Mouse (Mus musculus) frontal cortex, postnatal 36 days (tissue): ENCODE measurements at regions not wholly inside any gene's neighbourhood (a gene's known extent, or its start where the extent isn't known, plus 50 kb on each side); places are given as distances from the start of the nearest gene placed in this dataset.

Source experiments
- DNase-seq, 2 experiments: peaks; one replicate each; pipeline ENCODE4 v3.0.0; 2022; ENCODE audit warnings: low spot score in 2 of 2

GRCm38 (mm10) chr13:44238308-44238707, 453.7 kb downstream of the Cd83 start:
- peak; percentile 32 to 55 for DNase-seq

DNA sequence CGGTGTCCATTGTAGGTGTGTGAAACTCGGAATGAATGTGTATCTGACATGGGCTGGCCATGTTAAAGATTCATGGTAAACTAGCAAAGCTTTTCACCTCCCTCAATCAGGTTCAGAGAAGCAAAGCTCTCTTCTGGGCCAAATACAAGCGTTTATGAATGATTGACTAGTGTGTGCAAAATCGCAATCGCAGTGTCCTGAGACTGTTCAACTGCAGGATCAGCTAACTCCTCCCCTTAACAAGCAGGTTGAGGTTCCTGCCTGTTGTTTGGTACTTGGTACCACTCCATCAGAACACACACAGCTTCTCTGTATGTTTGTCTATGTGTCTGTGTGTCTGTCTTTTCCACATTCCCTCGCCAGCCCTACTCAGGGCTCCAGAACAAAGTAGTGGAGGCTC, 458.6 kb downstream of the Cd83 start:
- no peak for DNase-seq

GRCm38 (mm10) chr13:44246714-44247251, 462.2 kb downstream of the Cd83 start:
- DNase-seq, result no peak

DNA sequence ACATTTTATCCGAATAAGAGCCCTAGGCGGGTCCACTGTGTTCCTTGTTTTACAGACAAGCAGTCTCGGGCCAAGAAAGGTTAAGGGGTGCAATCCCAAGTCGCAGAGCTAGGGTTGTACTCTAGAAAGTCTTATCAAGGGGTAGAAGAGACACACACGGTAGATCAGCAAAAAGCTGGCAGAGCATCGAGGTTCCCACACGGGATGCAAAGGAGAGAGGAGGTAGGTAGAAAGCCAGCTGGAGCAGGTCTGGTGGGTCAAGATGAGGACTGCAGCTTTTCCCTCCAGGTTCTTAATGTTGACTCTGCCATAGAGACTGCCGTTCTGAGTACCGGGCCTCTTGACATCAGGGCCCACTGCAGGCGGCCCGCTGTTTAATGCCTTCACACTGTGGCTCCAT, 463.3 kb downstream of the Cd83 start:
- no peak for DNase-seq

- peak in 1 of 2 experiments; percentile 13 for DNase-seq
Measured at GRCm38 (mm10) chr13:44248401-44248800, 463.8 kb downstream of the Cd83 start.

- DNase-seq, result no peak
Measured at GRCm38 (mm10) chr13:44249119-44249518, 464.5 kb downstream of the Cd83 start.

GRCm38 (mm10) chr13:44250474-44251201, 466.1 kb downstream of the Cd83 start:
- no peak for DNase-seq

DNA sequence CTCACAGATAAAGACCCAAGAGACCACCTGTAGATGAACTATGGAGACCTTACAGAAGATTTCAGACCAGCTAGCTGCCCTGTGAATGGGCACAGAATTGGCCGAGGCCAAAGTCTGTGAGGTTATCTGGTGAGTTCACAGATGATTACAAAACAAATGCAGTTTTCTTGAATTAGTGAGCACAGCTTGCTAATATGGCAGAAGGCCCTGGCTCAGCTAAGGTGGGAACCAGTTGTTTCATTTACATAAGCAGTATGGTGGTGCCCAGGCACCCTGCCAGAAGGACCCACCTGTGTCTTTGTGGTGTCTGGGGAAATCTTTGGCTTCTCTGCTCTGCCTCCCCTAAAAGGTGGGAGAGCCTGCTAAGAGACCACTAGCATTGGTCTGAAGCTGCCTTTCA, 466.9 kb downstream of the Cd83 start:
- no peak for DNase-seq

DNA sequence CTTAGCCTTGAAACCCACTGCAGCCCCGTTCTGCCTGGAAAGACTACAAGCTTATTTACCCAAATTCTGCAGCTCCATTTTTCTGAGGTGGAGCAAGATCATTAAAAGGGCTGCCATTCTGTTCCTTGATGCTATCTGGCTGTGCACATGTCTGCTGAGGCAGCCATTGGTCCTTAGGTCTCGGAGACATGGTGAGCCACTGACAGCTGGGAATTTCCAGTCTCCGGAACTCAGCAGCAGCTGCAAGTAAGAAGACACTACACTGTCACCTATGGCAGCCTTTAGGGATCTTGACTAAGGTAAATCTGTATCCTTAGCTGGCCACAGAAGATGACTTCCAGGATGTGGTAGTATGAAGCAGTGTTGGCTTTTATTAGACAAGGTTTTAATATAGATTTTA, 467.9 kb downstream of the Cd83 start:
- no peak for DNase-seq

- DNase-seq, result no peak
Measured at GRCm38 (mm10) chr13:44258422-44258821, 470.9 kb upstream of the Jarid2 start.

GRCm38 (mm10) chr13:44260039-44260438, 469.2 kb upstream of the Jarid2 start:
- no peak for DNase-seq

DNA sequence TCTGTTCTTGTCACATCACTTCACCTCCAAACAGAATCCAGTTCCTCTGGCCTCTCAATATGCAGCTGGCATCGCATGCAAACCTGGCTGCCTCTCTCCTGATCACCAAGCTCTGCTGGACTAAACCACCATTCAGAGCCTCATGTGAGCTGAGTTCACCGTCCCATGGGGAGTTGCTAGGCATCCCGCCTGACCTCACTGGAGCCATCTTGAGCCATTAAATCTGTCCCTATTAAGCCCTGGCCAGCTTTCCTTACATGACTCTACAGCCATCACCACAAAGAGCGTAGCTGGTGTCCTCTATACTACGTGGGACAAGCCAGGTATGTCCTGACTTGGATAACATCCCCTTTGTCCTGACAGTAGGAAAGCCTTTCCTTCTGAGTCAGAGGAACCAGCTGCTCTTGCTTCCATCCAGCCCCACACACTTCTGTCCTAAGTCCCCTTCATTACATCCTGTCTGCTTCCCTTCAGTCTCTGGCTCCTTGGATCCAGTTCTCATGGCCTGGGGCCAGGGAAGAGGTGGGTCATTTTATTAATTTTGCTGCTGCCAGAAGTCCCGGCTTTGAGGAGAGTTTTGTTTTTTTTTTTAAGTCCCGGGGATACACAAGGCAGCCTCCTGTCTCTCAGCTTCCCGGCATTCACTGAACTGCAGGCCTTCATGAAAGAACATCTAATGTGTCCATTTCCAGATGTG, 468.5 kb upstream of the Jarid2 start:
- DNase-seq, result no peak

DNA sequence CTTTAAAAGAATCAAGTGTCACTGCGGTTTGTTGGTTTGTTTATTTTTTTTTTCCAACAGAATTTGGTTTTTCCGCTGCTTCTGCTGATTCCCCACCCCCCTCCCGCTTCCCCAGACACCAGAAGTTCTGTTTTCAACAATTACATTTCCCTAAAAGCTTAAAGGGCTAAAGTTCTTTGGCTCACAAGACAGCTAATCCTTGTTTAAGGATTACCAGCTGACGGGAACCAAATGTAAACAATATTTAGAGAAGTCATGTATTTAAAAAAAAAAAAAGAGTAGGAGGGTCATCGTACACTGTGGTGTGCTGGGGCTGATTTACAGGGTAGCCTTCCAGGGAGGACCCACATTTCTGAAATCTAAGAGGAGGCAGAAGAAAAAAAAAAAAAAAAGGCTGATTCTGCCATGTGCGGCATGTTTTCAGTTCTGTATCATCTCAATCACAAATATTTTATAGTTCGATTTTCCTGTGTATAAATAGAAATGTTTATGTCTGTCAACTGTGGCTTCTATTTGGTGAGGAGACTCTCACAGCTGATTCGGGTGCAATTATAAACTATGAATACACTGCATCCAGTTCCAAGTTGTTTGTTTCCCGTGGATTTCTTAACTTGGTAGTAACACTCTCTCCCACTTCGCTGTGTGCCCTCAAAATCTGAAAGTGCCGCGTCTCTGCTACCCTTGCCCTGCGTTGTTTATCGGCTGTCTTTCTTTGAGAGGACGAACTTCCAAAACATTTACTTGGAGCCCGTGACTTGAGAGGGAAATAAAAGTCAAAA, 456.3 kb upstream of the Jarid2 start:
- no peak for DNase-seq

GRCm38 (mm10) chr13:44277952-44278351, 451.3 kb upstream of the Jarid2 start:
- DNase-seq, result no peak

GRCm38 (mm10) chr13:44279036-44279435, 450.2 kb upstream of the Jarid2 start:
- no peak for DNase-seq

DNA sequence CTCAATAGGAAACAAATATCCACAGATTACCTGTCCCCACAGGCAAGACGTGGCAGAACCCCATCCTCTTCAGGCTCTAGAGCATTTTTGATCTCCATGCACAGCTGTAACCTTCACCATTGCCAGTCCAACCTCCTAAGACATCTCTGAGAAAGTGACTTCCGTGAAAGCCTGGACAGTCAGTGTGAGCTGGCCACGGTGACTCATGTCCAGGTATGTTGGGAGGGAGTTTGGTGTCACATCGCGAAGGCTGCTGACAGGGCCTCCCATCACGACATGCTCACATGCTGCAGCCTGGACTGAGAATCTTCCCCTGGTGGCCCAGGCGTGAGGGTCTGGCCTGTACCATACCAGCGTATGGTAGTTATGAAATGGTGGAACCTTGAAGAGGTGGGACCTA, 449.0 kb upstream of the Jarid2 start:
- no peak for DNase-seq

GRCm38 (mm10) chr13:44281796-44282195, 447.5 kb upstream of the Jarid2 start:
- no peak for DNase-seq

- DNase-seq, result no peak
Measured at GRCm38 (mm10) chr13:44282306-44282705, 447.0 kb upstream of the Jarid2 start.

DNA sequence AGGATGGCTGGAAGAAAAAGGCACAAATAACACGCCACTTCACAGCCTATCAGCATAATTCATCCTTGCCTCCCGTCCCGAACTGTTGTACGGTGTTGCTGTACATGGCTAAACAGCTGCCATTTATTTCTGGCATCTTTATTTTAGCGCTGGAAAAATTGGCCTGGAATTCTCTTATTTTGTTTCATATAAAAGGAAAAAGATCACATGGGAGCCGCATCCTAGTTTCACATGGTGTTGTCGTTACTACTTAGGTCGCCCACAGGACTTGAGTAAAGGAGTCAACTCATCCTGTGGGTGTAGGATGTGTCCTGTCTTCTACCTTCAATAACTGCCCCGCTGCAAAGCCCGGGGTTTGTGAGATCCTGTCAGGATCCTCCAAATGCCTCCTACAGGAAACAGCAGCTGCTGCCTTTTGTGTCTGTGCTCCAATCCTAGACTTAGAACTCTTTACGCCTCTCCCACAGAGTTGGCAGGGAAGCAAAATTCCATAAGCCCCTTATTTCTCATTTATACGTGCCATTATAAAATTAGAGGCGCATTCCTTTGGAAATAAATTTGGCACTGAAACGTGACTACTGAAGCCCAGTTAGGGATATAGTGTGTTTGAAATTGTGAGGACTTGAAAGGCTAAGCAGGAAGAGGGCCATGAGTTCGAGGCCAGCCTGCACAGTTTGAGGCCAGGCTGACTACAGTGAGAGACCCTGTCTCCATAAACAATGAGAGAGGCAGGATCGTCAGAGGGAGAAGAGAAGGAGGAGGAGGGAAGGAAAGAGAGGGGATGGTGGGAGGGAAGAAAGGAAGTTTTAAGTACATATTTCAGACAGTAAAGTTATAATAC, 446.3 kb upstream of the Jarid2 start:
- peak; percentile 54 to 77 for DNase-seq

- no peak for DNase-seq
Measured at GRCm38 (mm10) chr13:44285881-44286280, 443.4 kb upstream of the Jarid2 start.

DNA sequence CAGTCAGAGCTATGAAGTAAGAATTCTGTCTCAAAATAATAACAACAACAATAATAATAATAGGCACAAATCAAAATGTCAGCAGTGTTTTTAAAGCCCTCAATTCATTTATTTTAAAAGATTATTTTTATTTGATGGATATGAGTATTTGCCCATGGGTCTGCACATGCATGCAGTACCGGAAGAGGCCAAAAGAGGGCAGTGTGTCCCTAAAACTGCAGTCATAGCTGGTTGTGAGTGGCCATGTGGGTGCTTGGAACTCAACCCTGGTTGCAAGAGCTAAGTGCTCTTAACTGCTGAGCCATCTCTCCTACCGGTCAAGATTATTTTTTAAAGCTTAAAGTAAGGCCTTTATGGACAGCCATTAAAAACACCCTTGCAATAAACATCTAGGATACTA, 439.1 kb upstream of the Jarid2 start:
- DNase-seq, result no peak
